Mouse (Mus musculus) E14TG2a.4 (cell line): Measurements from ENCODE around the gene Eprs.

Experiments used
- CTCF ChIP-seq: conservative IDR thresholded peaks from 2 replicates; pipeline ENCODE4 v1.5.1; 2014; ENCODE audit warnings: low read length
- NANOG ChIP-seq: IDR thresholded peaks from 2 replicates; pipeline ENCODE4 v1.6.1; 2014; ENCODE audit warnings: borderline replicate concordance, low read length, mixed read lengths
- POU5F1 ChIP-seq: IDR thresholded peaks from 2 replicates; pipeline ENCODE4 v1.6.1; 2014; ENCODE audit warnings: low read length, borderline replicate concordance

DNA sequence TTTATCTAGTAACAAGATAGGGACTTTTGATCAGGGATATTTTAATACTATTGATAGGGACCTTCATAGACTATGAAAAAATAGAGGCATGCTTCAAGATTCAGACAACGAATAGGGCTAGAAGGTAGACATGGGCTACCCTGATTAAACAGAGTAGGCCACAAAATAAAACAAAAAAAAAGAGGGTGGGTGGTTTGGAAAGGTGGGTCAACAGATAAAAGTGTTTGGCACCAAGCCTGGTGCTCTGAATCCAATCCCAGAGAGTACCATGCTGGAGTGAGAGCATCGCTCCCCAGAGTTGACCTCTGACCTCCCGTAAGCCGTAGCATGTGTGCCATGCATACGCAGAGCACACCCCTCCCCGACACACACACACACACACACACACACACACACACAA is 89.6 kb downstream of the Eprs start:
- TF ChIP-seq CTCF, result no peak
- no peak for TF ChIP-seq POU5F1
- TF ChIP-seq NANOG, result no peak
